Mouse (Mus musculus) spleen, adult 2 months (tissue): Measurements from ENCODE around the gene Slc36a1. TPM values are rescaled to one million over a fixed set of nuclear protein-coding genes. Genes with fewer than 3 reads are reported as not detected.

Experiments
- DNase-seq, 2 experiments: peaks; one replicate each; pipeline versions ENCODE4 v3.0.0 to v3.0.0-alpha.2; 2012 to 2021; ENCODE audit warnings: low spot score in 2 of 2, low read depth in 1 of 2
- H3K27ac ChIP-seq: fragments of 200-500 bp; 2 replicates; pipeline ENCODE4 v1.5.1; 2012; ENCODE audit warnings: low read length, inconsistent platforms; ENCODE audit not compliant: insufficient read depth
- H3K27me3 ChIP-seq: fragments of 200-500 bp; 2 replicates; pipeline ENCODE4 v1.6.1; 2012; ENCODE audit warnings: mild to moderate bottlenecking, moderate library complexity, low read length, inconsistent platforms; ENCODE audit not compliant: control insufficient read depth, insufficient read depth
- H3K36me3 ChIP-seq: fragments of 200-500 bp; 2 replicates; pipeline ENCODE4 v1.6.1; 2012; ENCODE audit warnings: mild to moderate bottlenecking, low read length, inconsistent platforms; ENCODE audit not compliant: control insufficient read depth, insufficient read depth
- H3K4me1 ChIP-seq: fragments of 200-500 bp; 2 replicates; pipeline ENCODE4 v1.6.1; 2011; ENCODE audit warnings: inconsistent platforms; ENCODE audit not compliant: control insufficient read depth, insufficient read depth, insufficient read length
- H3K4me3 ChIP-seq: fragments of 200-500 bp; 2 replicates; pipeline ENCODE4 v1.5.1; 2011; ENCODE audit warnings: mild to moderate bottlenecking, inconsistent platforms; ENCODE audit not compliant: insufficient read depth, insufficient read length; ENCODE audit errors: extremely low read depth
- CTCF ChIP-seq: fragments of 200-500 bp; IDR thresholded peaks from 2 replicates; pipeline ENCODE4 v1.5.1; 2011; ENCODE audit warnings: mild to moderate bottlenecking, inconsistent platforms; ENCODE audit not compliant: insufficient read depth, insufficient read length, insufficient replicate concordance; ENCODE audit errors: extremely low read depth
- POLR2A ChIP-seq: fragments of 200-500 bp; IDR thresholded peaks from 2 replicates; pipeline ENCODE4 v1.6.1; 2011; ENCODE audit warnings: low read depth, low read length, inconsistent platforms
- WGBS: fragments of 180-500 bp; shearing (Covaris S2); methylation state at CpG from one replicate; pipeline ENCODE4 v1.1.7; 2018; 5-methylcytosine and 5-hydroxymethylcytosine counted together
- polyA plus RNA-seq: library from polyadenylated mRNA; depleted of rRNA; stranded (reverse); fragments of >200 nt; gene quantifications from 2 replicates; pipeline ENCODE4 v1.2.3, GENCODE M21; 2012

The Slc36a1 gene
- polyA plus RNA-seq, 1 experiment, result 25.7 TPM

- H3K27me3 ChIP-seq, result no peaks in the 10 kb centered on the region
- no peak within 1 kb of the TSS for H3K27ac ChIP-seq
- no peaks in the 10 kb centered on the region for H3K4me1 ChIP-seq
- no peak for TF ChIP-seq POLR2A
- no peak for TF ChIP-seq CTCF
- 76% methylated on average over 10 of the region's 10 CpGs for WGBS
- no peak within 1 kb of the TSS for H3K4me3 ChIP-seq
- no peaks in the 10 kb centered on the region for H3K36me3 ChIP-seq
- DNase-seq, result no peak
Measured at GRCm38 (mm10) chr11:55184733-55185291, 19.3 kb upstream of the Slc36a1 start, which contains the start of gene Slc36a2. Slc36a2 (minus strand) TSS chr11:55185077.

- H3K4me3 ChIP-seq, result no peak overlapping the region
- H3K4me1 ChIP-seq, result no peaks in the 10 kb centered on the region
- H3K27me3 ChIP-seq, result no peaks in the 10 kb centered on the region
- no peak for DNase-seq
- TF ChIP-seq CTCF (no peak), POLR2A (no peak)
- no peaks in the 10 kb centered on the region for H3K36me3 ChIP-seq
- WGBS, result 71% methylated on average over 4 of the region's 4 CpGs
- no peak overlapping the region for H3K27ac ChIP-seq
Measured at GRCm38 (mm10) chr11:55187292-55187691, 16.9 kb upstream of the Slc36a1 start.

GRCm38 (mm10) chr11:55187777-55188176 is 16.4 kb upstream of the Slc36a1 start:
- Histone ChIP-seq H3K36me3 (no peaks in the 10 kb centered on the region), H3K27ac (no peak overlapping the region), H3K27me3 (no peaks in the 10 kb centered on the region), H3K4me1 (no peaks in the 10 kb centered on the region), H3K4me3 (no peak overlapping the region)
- WGBS, result 88% methylated on average over 6 of the region's 6 CpGs
- no peak for DNase-seq
- no peak for TF ChIP-seq CTCF
- no peak for TF ChIP-seq POLR2A

GRCm38 (mm10) chr11:55190216-55190615 is 13.9 kb upstream of the Slc36a1 start:
- no peaks in the 10 kb centered on the region for H3K27me3 ChIP-seq
- DNase-seq, result no peak
- 84% methylated on average over 3 of the region's 3 CpGs for WGBS
- no peaks in the 10 kb centered on the region for H3K36me3 ChIP-seq
- H3K27ac ChIP-seq, result no peak overlapping the region
- H3K4me1 ChIP-seq, result no peaks in the 10 kb centered on the region
- H3K4me3 ChIP-seq, result no peak overlapping the region
- no peak for TF ChIP-seq CTCF
- TF ChIP-seq POLR2A, result no peak

- Histone ChIP-seq H3K4me1 (no peaks in the 10 kb centered on the region; the same call in 1 of the 2 replicates), H3K4me3 (no peak overlapping the region), H3K27ac (no peak overlapping the region), H3K27me3 (no peaks in the 10 kb centered on the region), H3K36me3 (no peaks in the 10 kb centered on the region)
- no peak for DNase-seq
- no peak for TF ChIP-seq POLR2A
- no peak for TF ChIP-seq CTCF
- 28% methylated on average over 6 of the region's 6 CpGs for whole genome bisulfite sequencing
Measured at GRCm38 (mm10) chr11:55197086-55197485, 7.1 kb upstream of the Slc36a1 start.

- H3K4me3 ChIP-seq, result no peak overlapping the region
- WGBS, result 4% methylated on average over 8 of the region's 8 CpGs
- H3K27me3 ChIP-seq, result no peaks in the 10 kb centered on the region
- H3K36me3 ChIP-seq, result no peaks in the 10 kb centered on the region
- TF ChIP-seq POLR2A (no peak), CTCF (no peak)
- H3K4me1 ChIP-seq, result no peaks in the 10 kb centered on the region; the same call in 1 of the 2 replicates
- no peak for DNase-seq
- no peak overlapping the region for H3K27ac ChIP-seq
Measured at GRCm38 (mm10) chr11:55197740-55198510, 6.2 kb upstream of the Slc36a1 start.

GRCm38 (mm10) chr11:55204602-55205001 is 452 bp downstream of the Slc36a1 start:
- Histone ChIP-seq H3K4me1 (peaks cover 3% of the 10 kb centered on the region; the same call in 1 of the 2 replicates), H3K27ac (no peak overlapping the region), H3K27me3 (no peaks in the 10 kb centered on the region), H3K36me3 (no peaks in the 10 kb centered on the region), H3K4me3 (peak overlapping the region; percentile 78)
- no peak for TF ChIP-seq CTCF
- no peak for TF ChIP-seq POLR2A
- 1% methylated on average over 17 of the region's 17 CpGs for WGBS
- DNase-seq, result peak in 1 of 2 experiments; percentile 13
